Mouse (Mus musculus): ENCODE results near the gene Gm30191. TPM values are rescaled to one million over a fixed set of nuclear protein-coding genes. Genes with fewer than 3 reads are reported as not detected.

The Gm30191 gene
- total and polyA plus RNA-seq, 3 experiments: not detected

DNA sequence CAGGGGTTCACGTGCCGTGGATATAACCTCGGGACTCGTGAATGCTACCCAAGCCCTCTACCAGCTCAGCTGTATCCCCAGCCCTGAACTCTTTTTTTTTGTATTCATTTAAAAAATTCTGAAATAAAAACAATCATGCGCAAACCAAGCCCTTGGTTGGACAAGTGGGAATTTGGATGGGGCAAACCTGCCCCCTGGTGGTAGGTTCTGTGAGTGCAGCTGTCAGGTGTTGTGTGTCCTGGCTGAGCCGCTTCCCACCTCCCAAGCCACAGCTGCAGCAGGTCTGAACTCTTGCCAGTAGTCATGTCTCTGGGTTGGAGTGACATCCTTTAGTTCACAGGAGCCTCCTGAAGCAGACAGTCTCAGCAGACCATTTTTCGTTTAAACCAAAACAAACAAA lies 45.3 kb downstream of the Gm30191 start:
- peaks cover 3% of the 10 kb centered on the region for H3K9me3 ChIP-seq (replicated peaks; ENCODE audit: low read length)
- H3K36me3 ChIP-seq (replicated peaks in 1 of 2; ENCODE audit: control insufficient read depth in 1 of 2, insufficient read depth in 1 of 2, low read length in 1 of 2): no peaks in the 10 kb centered on the region
- peaks cover 0 to 10% of the 10 kb centered on the region in 2 experiments; a peak in 2 of 4 replicates for H3K4me1 ChIP-seq (ENCODE audit: control insufficient read depth in 1 of 2, insufficient read depth in 2 of 2)
- dilution Hi-C loops (cut with MboI; ENCODE audit: extremely low pct_ligation_motif_present, extremely low pct_unique_long_range_greater_than_20kb, low sequenced_read_pairs) (no loop called here), in situ Hi-C loops (cut with MboI; ENCODE audit: low pct_ligation_motif_present, low pct_unique_long_range_greater_than_20kb, low sequenced_read_pairs) (no loop called here)
- H3K79me2 ChIP-seq (replicated peaks; ENCODE audit: control insufficient read depth, extremely low read depth, insufficient read depth, poor library complexity, severe bottlenecking): no peaks in the 10 kb centered on the region
- no peak overlapping the region for H3K9ac ChIP-seq (ENCODE audit: insufficient read depth, low read depth)
- H3K4me3 ChIP-seq (replicated peaks in 1 of 3; ENCODE audit: low read depth in 2 of 3, low read length in 2 of 3, poor library complexity in 1 of 3): no peak overlapping the region
- peaks cover 10% of the 10 kb centered on the region for H3K27me3 ChIP-seq (replicated peaks)
- no peak overlapping the region for H3K27ac ChIP-seq (ENCODE audit: insufficient read depth, low read depth)
- no peak overlapping the region for H3K4me2 ChIP-seq (ENCODE audit: insufficient read depth, low read depth, poor library complexity, severe bottlenecking)
- TF ChIP-seq MAZ (IDR thresholded peaks at IDR 0.05; ENCODE audit: low read depth, low read length) (no peak), RAD21 (IDR thresholded peaks at IDR 0.05; ENCODE audit: low read depth, low read length) (peak; percentile 51), SMC3 (IDR thresholded peaks at IDR 0.05; ENCODE audit: low read depth, low read length) (peak; percentile 60), CTCF (conservative IDR thresholded peaks at IDR 0.05 in 1 of 2, IDR thresholded peaks at IDR 0.05 in 1 of 2; ENCODE audit: low read depth in 2 of 2, low read length in 2 of 2) (peak; percentile 59 to 66)
- peak; percentile 74 for DNase-seq (ENCODE audit: extremely low read depth)

DNA sequence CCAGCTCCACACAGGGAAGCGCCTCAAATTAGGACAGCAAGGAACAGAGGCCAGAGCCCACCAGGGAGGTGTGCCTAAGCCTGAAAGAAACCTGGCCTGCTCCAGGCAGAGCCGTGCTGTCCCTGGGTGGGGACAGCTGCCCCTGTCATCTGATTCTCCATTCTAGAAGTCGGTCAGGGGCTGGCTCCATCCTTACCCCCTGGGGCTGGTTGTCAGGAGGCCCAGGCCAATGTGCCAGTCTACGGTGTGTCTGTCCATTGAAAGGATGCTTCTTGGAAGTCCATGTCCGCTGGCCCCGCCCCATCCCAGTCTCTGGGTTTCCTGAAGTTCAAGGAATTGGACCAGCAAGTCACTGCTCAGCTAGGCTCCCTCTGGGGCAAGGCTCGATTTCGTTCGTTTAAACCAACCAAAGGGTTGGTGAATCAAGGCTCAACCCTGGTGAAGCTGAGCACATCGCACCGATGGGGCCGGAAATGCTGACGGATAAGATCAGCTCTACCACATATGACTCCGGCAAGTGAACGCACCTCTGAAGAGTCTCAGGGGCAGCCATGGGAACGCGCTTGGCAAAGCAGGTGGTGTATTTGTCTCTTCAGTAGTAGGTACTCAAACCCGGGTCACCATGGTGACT lies 46.4 kb downstream of the Gm30191 start:
- Histone ChIP-seq H3K27ac (ENCODE audit: insufficient read depth, low read depth) (no peak overlapping the region), H3K79me2 (replicated peaks; ENCODE audit: control insufficient read depth, extremely low read depth, insufficient read depth, poor library complexity, severe bottlenecking) (no peaks in the 10 kb centered on the region), H3K36me3 (replicated peaks in 1 of 2; ENCODE audit: control insufficient read depth in 1 of 2, insufficient read depth in 1 of 2, low read length in 1 of 2) (no peaks in the 10 kb centered on the region), H3K9ac (ENCODE audit: insufficient read depth, low read depth) (no peak overlapping the region), H3K9me3 (replicated peaks; ENCODE audit: low read length) (peaks cover 3% of the 10 kb centered on the region), H3K27me3 (replicated peaks) (peaks cover 10% of the 10 kb centered on the region), H3K4me2 (ENCODE audit: insufficient read depth, low read depth, poor library complexity, severe bottlenecking) (no peak overlapping the region), H3K4me3 (replicated peaks in 1 of 3; ENCODE audit: low read depth in 2 of 3, low read length in 2 of 3, poor library complexity in 1 of 3) (no peak overlapping the region), H3K4me1 (ENCODE audit: control insufficient read depth in 1 of 2, insufficient read depth in 2 of 2) (peaks cover 0 to 8% of the 10 kb centered on the region in 2 experiments; a peak in 2 of 4 replicates)
- TF ChIP-seq USF2 (conservative IDR thresholded peaks at IDR 0.05; ENCODE audit: low read depth, low read length) (no peak), TBP (conservative IDR thresholded peaks at IDR 0.05; ENCODE audit: low read depth, low read length) (no peak), SMC3 (IDR thresholded peaks at IDR 0.05; ENCODE audit: low read depth, low read length) (no peak), PAX5 (IDR thresholded peaks at IDR 0.05; ENCODE audit: low read length) (no peak), HCFC1 (IDR thresholded peaks at IDR 0.05; ENCODE audit: low read depth, low read length) (no peak), MAFK (IDR thresholded peaks at IDR 0.05; ENCODE audit: insufficient replicate concordance, low read length) (no peak), MAX (IDR thresholded peaks at IDR 0.05; ENCODE audit: low read length) (no peak), CTCF (conservative IDR thresholded peaks at IDR 0.05 in 1 of 2, IDR thresholded peaks at IDR 0.05 in 1 of 2; ENCODE audit: low read depth in 2 of 2, low read length in 2 of 2) (no peak), KAT2A (IDR thresholded peaks at IDR 0.05; ENCODE audit: insufficient replicate concordance, low read length) (no peak), ZC3H11A (IDR thresholded peaks at IDR 0.05; ENCODE audit: low read depth, low read length) (no peak), RCOR1 (conservative IDR thresholded peaks at IDR 0.05; ENCODE audit: low read depth, low read length) (no peak), JUN (IDR thresholded peaks at IDR 0.05; ENCODE audit: insufficient read depth, low read depth, low read length) (no peak), POLR2A (IDR thresholded peaks at IDR 0.05; ENCODE audit: low read depth, low read length) (no peak), MEF2A (IDR thresholded peaks at IDR 0.05; ENCODE audit: borderline replicate concordance, low read depth, low read length) (no peak), RAD21 (IDR thresholded peaks at IDR 0.05; ENCODE audit: low read depth, low read length) (no peak), MXI1 (IDR thresholded peaks at IDR 0.05; ENCODE audit: low read depth, low read length) (no peak), NELFE (IDR thresholded peaks at IDR 0.05; ENCODE audit: low read depth, low read length) (no peak)
- no peak for DNase-seq (ENCODE audit: extremely low read depth)
- in situ Hi-C loops (cut with MboI; ENCODE audit: low pct_ligation_motif_present, low pct_unique_long_range_greater_than_20kb, low sequenced_read_pairs): no loop called here
- dilution Hi-C loops (cut with MboI; ENCODE audit: extremely low pct_ligation_motif_present, extremely low pct_unique_long_range_greater_than_20kb, low sequenced_read_pairs): no loop called here

All from CH12.LX (cell line).